Mouse (Mus musculus): Measurements from ENCODE around the gene Numbl.
"Not testable (repeated sequence)": the region's sequence is repeated elsewhere in the genome, so short reads cannot be mapped to it uniquely, and the experiment has no call there.

The Numbl gene

GRCm38 (mm10) chr7:27258205-27258899, at the start of gene Numbl:
Gene Numbl (plus strand): TSS chr7:27258433.
- peak; percentile 89 to 90 for DNase-seq (ENCODE audit: low spot score in 2 of 2)

- DNase-seq (ENCODE audit: low spot score in 2 of 2): no peak
Measured at GRCm38 (mm10) chr7:27212626-27213025, 45.6 kb upstream of the Numbl start.

DNA sequence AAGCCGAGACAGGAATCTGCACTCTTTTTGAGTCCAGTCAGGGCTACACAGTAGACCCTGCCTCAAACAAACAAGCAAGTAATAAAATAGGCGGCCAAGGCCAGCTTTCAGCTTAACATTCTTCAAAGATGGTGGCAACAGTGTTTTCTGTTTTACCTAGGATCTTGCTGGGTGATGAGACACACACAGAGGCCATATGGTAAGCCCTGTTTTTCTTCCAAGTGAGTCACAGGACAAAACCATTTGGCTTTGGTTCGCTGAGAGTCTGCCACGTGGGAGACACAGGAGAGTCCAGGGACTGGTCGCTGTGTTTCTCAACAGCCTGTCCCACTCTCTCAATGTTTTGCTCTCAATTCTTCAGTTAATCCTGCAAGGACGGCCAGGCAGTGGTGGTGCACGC, 39.6 kb upstream of the Numbl start:
- DNase-seq (ENCODE audit: low spot score in 2 of 2): no peak

GRCm38 (mm10) chr7:27219937-27220336, 38.3 kb upstream of the Numbl start:
- DNase-seq (ENCODE audit: low spot score in 2 of 2): no peak

DNA sequence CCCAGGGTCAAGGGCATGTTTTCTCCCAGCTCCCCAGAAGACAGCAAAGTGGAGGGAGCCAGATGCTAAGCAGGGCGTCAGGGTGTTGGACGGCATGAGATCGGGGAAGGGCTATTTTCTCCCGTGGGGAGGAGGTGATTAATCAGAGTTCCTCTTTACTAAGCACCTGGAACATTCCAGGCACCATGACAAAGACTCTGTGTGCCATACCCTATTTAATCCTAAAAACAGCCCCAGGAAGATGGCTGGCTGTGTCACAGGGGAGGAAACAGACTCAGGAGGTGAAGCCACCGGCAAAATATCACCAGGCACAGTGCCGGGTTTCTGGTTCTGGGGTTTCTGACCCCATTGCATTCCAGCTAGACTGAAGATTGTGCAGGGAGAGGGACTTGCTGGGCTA, 36.3 kb upstream of the Numbl start:
- no peak for DNase-seq (ENCODE audit: low spot score in 2 of 2)

DNA sequence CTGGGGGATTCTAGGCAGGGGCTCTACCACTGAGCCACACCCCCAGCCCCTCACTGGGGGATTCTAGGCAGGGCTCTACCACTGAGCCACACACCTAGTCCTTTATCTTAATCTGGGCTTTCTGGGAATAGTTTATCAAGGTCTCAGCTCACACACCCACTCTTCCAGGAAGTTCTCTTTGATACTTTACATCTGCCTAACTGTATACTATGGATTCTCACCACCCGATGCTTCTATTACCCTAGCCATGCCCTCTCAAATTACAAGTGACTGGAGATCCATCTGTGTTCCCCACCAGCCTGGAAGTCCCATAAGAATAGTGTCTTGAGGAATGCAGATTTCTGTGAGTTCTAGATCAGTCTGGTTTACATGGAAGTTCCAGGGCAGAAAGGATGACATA, 35.7 kb upstream of the Numbl start:
- DNase-seq (ENCODE audit: low spot score in 2 of 2): no peak

DNA sequence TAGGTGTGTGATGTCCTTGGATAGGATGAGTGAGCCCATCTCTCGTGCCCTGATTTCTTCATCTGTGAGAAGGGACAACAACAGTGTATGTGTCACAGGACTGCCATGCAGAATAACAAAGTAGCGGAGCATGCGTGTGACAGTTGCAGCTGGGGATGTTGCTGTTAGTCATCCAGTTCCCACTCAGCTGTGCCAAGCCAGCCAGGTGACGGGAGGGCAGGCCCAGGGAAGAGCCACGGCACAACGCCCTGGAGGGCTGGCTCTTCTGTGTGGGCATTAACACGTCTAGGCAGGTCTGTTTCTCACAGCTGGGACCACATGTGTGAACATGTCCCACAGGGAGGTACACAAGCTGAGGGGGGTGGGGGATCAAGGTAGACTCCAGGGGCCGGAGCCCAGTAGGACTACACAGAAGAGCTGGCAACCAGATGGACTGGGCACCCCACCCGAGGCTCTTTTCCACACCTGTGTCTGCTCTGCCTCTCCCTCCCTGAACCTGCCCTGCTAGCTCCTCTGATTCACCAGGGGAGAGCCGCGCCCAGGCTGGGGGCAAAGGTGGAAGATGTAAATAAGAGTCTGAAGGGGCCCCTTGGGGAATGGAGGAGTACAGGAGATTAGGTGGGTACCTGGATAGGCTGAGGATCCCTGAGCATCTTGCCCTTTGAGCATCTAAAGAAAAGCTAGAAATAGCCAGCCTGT, 33.2 kb upstream of the Numbl start:
- DNase-seq (ENCODE audit: low spot score in 2 of 2): peak in 1 of 2 experiments; percentile 34

GRCm38 (mm10) chr7:27227276-27227675, 31.0 kb upstream of the Numbl start:
- no peak for DNase-seq (ENCODE audit: low spot score in 2 of 2)

DNA sequence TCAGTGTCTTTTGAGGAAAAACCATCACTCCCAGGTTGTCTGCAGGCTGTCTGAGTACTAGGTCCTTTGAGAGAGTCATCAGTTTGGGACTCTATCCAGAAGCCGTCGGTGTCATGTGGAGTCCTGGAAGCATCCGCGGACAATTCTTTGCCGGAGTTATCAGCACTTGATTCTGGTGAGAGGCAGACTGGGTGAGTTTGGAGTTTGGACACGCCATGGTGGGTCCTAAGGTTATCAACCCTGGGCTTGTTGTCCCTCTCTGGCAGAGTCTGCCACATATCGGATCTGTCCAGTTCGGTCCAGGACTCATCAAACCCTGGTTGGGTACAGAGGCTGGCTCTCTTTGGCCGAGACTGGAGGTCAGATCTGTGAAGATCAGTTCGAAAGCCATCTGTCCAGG, 30.6 kb upstream of the Numbl start:
- DNase-seq (ENCODE audit: low spot score in 2 of 2): no peak

- peak; percentile 88 to 91 for DNase-seq (ENCODE audit: low spot score in 2 of 2)
Measured at GRCm38 (mm10) chr7:27228281-27228821, 29.9 kb upstream of the Numbl start, which contains the start of gene Itpkc. Gene Itpkc (minus strand): TSS chr7:27228661.

DNA sequence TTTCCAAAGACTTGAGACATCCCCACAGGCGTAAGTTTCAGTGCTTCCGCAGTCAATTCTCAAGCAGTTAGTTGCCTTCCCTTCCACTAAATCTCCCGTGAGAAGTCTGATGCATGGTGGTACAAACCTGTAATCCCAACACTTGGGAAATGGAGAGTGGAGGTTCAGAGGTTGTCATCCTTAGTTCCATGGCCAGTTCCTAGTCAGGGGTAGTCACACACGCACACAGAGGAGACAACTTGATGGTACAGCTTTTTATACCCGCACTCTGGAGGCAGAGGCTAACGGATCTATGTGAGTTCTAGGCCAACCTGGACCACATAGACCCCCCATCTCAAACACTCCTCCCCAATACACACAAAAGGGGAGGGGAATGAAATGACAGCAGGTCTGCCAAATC, 29.4 kb upstream of the Numbl start:
- no peak for DNase-seq (ENCODE audit: low spot score in 2 of 2)

DNA sequence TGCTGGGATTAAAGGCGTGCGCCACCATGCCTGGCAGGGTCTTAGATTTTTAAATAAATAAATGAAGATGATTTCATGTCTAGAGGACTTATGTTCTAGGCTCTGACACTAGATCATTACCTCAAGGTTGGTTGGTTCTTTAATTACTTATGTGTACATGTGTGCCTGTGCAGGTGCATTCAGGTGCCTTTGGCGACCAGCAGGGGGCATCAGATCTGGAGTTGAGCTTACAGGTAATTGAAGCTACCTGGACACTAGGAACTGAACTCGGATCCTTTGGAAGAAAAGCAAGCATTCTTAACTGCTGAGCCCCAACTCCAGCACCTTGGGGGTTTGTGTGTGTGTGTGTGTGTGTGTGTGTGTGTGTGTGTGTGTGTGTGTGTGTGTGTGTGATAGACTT, 27.5 kb upstream of the Numbl start:
- no peak for DNase-seq (ENCODE audit: low spot score in 2 of 2)

DNA sequence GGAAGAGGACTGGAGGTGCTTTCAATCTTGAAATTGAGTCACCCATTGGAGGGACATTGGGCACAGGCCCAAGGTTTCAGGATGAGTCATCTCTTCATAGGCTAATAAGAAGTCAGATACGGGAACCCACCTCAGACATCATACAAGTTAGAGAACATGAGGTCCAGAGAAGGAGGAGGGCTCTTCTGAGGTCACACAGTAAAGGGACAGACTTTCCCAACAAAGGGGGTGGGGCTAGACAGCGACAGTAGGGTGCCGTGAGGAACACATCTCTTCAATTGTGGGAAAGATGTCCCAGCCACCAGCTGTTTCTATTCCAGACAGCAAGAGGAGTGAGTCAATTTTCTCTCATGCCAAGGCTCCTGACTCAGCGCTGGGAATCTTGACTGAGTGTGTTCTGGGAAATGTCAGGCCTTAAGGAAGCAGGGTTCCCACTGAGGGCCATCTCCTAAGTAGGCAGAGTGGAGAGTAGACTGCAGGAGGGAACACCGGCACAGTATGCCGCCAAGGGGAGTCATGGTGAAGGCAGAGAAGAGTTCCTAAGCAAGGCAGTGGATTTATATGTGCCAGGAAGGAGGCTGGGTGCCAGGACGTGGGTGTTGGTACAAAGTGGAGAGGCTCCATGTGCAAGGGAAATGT, 26.4 kb upstream of the Numbl start:
- DNase-seq (ENCODE audit: low spot score in 2 of 2): peak; percentile 83 to 85

DNA sequence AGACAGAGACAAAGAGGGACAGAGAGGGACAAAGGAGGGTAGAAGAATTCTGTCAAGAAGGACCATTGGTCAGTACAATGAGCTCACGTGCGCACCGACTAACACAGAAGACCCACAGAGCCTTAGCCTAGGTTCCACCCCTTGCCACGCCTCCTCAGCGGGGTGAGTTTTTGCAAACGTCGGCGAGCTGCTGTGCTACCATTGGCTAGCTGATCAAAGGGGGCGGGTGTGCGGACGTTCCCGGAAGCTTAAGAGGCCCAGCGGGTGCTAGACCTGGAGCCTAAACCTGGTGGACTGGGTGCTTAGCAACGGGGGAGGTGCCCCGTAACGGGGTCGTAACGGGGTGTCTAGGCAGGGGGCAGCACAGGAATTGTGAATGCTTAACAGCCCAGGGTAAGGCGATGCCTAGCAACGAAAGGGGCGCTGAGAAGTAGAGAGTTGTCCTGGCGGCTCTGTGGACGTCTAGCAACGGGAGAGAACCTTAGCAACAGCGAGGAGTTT, 25.4 kb upstream of the Numbl start, which contains the start of gene Coq8b:
Gene Coq8b (plus strand): TSS at position 243 of the 501 bp plus-strand sequence.
- DNase-seq (ENCODE audit: low spot score in 2 of 2): peak; percentile 91 to 92

GRCm38 (mm10) chr7:27233300-27233699, 24.9 kb upstream of the Numbl start:
- no peak for DNase-seq (ENCODE audit: low spot score in 2 of 2)

- no peak for DNase-seq (ENCODE audit: low spot score in 2 of 2)
Measured at GRCm38 (mm10) chr7:27235726-27236125, 22.5 kb upstream of the Numbl start.

GRCm38 (mm10) chr7:27237527-27237926, 20.7 kb upstream of the Numbl start:
- no peak for DNase-seq (ENCODE audit: low spot score in 2 of 2)

DNA sequence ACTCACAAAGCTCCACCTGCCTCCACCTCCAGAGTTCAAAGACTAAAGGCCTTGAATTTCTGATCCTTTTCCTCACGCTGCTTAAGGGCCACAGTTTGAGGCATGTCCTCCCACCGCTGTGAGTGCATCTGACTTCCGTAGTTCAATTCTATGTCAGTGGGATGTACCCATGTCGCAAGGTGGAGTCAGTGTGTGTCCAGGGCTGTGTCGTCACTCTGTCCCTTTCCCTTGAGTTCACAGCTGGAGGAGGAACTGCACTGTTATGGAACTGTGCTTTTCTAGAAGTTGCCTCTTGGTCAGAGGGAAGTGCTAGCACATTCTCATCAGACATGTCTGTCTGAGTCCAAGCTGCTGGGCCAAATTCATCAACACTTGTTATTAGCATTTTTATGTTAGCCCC, 19.7 kb upstream of the Numbl start:
- DNase-seq (ENCODE audit: low spot score in 2 of 2): no peak

GRCm38 (mm10) chr7:27243211-27243610, 15.0 kb upstream of the Numbl start:
- no peak for DNase-seq (ENCODE audit: low spot score in 2 of 2)

DNA sequence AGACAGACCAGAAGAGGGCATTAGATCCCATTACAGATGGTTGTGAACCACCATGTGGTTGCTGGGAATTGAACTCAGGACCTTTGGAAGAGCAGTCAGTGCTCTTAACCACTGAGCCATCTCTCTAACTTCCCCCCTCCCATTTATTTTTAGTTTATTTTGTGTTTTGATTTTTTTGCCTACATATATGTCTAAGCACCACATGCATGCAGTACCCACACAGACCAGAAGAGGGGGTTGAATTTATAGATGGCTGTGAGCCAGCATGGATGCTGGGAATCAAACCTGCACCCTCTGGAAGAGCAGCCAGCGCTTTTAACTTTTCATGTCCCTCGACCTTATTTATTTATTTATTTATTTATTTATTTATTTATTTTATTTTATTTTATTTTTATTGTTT, 14.1 kb upstream of the Numbl start:
- not testable (repeated sequence) for DNase-seq (ENCODE audit: low spot score in 2 of 2)

DNA sequence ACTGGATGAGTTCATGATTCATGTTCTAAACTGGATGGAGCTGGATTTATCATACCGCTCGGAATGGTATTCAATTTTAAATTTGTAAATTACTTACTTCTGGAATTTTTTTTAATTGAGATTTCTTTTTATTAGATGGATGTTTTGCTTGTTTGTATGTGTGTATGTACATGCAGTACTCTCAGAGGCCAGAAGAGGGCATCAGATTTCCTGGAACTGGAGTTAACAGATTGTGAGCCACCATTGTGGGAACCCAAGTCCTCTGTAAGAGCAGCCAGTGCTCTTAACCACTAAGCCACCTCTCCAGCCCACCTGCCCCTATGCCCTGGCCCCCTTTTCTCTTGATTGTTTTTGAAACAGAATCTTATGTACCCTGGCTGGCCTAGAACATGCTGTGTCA, 9.1 kb upstream of the Numbl start:
- no peak for DNase-seq (ENCODE audit: low spot score in 2 of 2)

DNA sequence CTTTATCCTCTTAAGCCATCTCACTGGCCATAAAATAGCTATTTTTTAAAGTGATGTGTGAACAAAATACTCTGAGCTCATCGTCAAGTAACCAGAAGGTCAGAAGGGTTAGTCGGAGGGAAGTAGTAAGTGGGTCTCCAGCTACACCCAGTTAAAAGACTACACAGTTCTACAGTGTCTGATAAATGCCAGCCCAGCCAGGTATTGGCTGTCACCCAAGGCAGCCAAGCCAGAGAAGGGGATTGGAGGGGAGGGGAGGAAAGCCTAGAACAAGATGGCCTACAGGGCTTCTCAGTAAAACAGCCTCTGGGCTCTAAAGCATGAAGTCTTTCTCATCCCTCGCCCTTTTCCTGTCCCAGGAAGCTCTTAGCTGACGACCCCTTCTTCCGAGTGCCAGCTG, 8.3 kb upstream of the Numbl start:
- no peak for DNase-seq (ENCODE audit: low spot score in 2 of 2)

All from frontal cortex, postnatal 36 days (tissue).